Mouse (Mus musculus) brain, embryonic 14.5 days (tissue): ENCODE results near the gene Zbtb26.

Experiments
- CTCF ChIP-seq: fragments of 200-500 bp; IDR thresholded peaks from 2 replicates; pipeline ENCODE4 v1.5.1; 2012; ENCODE audit warnings: inconsistent platforms, mild to moderate bottlenecking, moderate library complexity, borderline replicate concordance; ENCODE audit not compliant: insufficient read depth, insufficient read length; ENCODE audit errors: extremely low read depth
- POLR2A ChIP-seq: fragments of 200-500 bp; IDR thresholded peaks from 2 replicates; pipeline ENCODE4 v1.6.1; 2012; ENCODE audit warnings: mild to moderate bottlenecking, inconsistent platforms, borderline replicate concordance; ENCODE audit not compliant: poor library complexity, insufficient read depth, insufficient read length, severe bottlenecking; ENCODE audit errors: extremely low read depth

GRCm38 (mm10) chr2:37382921-37383320 is 60.0 kb downstream of the Zbtb26 start:
- TF ChIP-seq CTCF (no peak), POLR2A (no peak)
